Mouse (Mus musculus) liver, adult 2 months (tissue): ENCODE data around the gene Sema4d.

Source experiments
- CTCF ChIP-seq: fragments of 200-500 bp; IDR thresholded peaks from 2 replicates; pipeline ENCODE4 v1.5.1; 2011; ENCODE audit warnings: low read depth, low read length, control low read depth
- POLR2A ChIP-seq: fragments of 200-500 bp; IDR thresholded peaks from 2 replicates; pipeline ENCODE4 v1.6.1; 2011; ENCODE audit warnings: low read length, control low read depth; ENCODE audit not compliant: insufficient read depth; ENCODE audit errors: extremely low read depth

DNA sequence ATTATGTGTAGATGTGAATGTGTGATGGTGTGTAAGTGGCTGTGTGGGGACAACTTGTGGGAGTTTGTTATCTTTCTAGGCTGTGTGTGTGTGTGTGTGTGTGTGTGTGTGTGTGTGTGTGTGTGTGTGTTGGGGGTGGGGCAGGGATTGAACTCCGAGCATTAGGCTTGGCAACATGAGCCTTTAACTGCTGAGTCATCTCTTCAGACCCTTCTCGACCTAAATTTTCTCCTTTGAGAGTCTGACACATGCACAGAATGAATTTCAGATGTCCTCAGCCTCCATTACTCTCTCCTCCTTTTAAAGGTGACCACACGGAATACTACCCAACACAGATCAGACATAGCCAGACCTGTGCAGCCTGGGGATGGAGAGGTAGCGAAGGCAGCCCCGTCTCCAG lies 70.4 kb downstream of the Sema4d start:
- no peak for TF ChIP-seq POLR2A
- no peak for TF ChIP-seq CTCF
